24 mouse cellular contexts compared by ENCODE assay signal in genomic region chr19:22338927-22339326, GRCm38 (mm10).
"Had no signal": no experiment of that assay in that cellular context is flagged by ENCODE, and none has a peak within 500 bp of the region (broad histone marks: within the 10 kb centered on the region; RNA-seq: fewer than 3 reads in every experiment).

No protein-coding gene starts in this region.

- H3K4me2 ChIP-seq: forebrain, embryonic 15.5 days; heart, embryonic 11.5 days; heart, embryonic 13.5 days; heart, embryonic 15.5 days; hindbrain, embryonic 13.5 days; hindbrain, embryonic 15.5 days; kidney, embryonic 15.5 days; limb, embryonic 12.5 days had no signal

- H3K27ac ChIP-seq: forebrain, embryonic 15.5 days; heart, adult 2 months; heart, embryonic 13.5 days; heart, embryonic 15.5 days; hindbrain, embryonic 13.5 days; hindbrain, embryonic 15.5 days; hindbrain, postnatal 0 days; kidney, embryonic 15.5 days; kidney, postnatal 0 days; limb, embryonic 10.5 days; limb, embryonic 12.5 days had no signal

- DNase-seq: gastrocnemius, postnatal 14 days; gastrocnemius, postnatal 36 days; heart, adult 11 months; heart, adult 2 months; heart, postnatal 14 days; heart, postnatal 36 days; kidney, adult 11 months; kidney, adult 2 months; kidney, adult 9 months; kidney, postnatal 14 days; kidney, postnatal 36 days; layer of hippocampus, postnatal 36 days had no signal

- H3K4me1 ChIP-seq: forebrain, embryonic 15.5 days; heart, embryonic 13.5 days; heart, embryonic 15.5 days; hindbrain, embryonic 13.5 days; hindbrain, embryonic 15.5 days; kidney, embryonic 15.5 days; limb, embryonic 10.5 days; limb, embryonic 12.5 days had no signal

- H3K4me3 ChIP-seq: forebrain, embryonic 15.5 days; heart, adult 2 months; heart, embryonic 13.5 days; heart, embryonic 15.5 days; hindbrain, embryonic 13.5 days; hindbrain, embryonic 15.5 days; kidney, embryonic 15.5 days; limb, embryonic 10.5 days; limb, embryonic 12.5 days had no signal

- H3K9ac ChIP-seq: forebrain, embryonic 15.5 days; heart, embryonic 13.5 days; heart, embryonic 15.5 days; hindbrain, embryonic 13.5 days; hindbrain, embryonic 15.5 days; kidney, embryonic 15.5 days; limb, embryonic 12.5 days had no signal

- H3K9me3 ChIP-seq: forebrain, embryonic 15.5 days; heart, embryonic 13.5 days; heart, embryonic 15.5 days; hindbrain, embryonic 13.5 days; hindbrain, embryonic 15.5 days; kidney, embryonic 15.5 days; limb, embryonic 10.5 days; limb, embryonic 12.5 days had no signal

- ATAC-seq: forebrain, embryonic 15.5 days; hindbrain, postnatal 0 days; intestine, embryonic 16.5 days had no signal

- H3K36me3 ChIP-seq: forebrain, embryonic 15.5 days; heart, embryonic 13.5 days; heart, embryonic 15.5 days; hindbrain, embryonic 13.5 days; hindbrain, embryonic 15.5 days; kidney, embryonic 15.5 days; limb, embryonic 10.5 days; limb, embryonic 12.5 days had no signal

- H3K27me3 ChIP-seq: forebrain, embryonic 15.5 days; heart, embryonic 13.5 days; heart, embryonic 15.5 days; hindbrain, embryonic 13.5 days; hindbrain, embryonic 15.5 days; kidney, embryonic 15.5 days had no signal
